Mouse (Mus musculus): ENCODE measurements around the gene Fam214b.

- no peak for TF ChIP-seq CTCF (IDR thresholded peaks at IDR 0.05; ENCODE audit: low read depth)
- TF ChIP-seq EP300 (IDR thresholded peaks at IDR 0.05; ENCODE audit: low read depth) = no peak
Observed at GRCm38 (mm10) chr4:43046607-43047006, 587 bp upstream of the Fam214b start.
